Mouse (Mus musculus): ENCODE results near the gene Fbxw17. TPM values are rescaled to one million over a fixed set of nuclear protein-coding genes. Genes with fewer than 3 reads are reported as not detected.
"Not testable (repeated sequence)": the region's sequence is repeated elsewhere in the genome, so short reads cannot be mapped to it uniquely, and the experiment has no call there.

Gene Fbxw17
- total RNA-seq (2021): 1 to 10 TPM; 4.2 to 5.4 TPM
- long read RNA-seq, experiment 1, partial matches to known transcripts: 0 of 5 reads
- long read RNA-seq, experiment 1, other reads (novel, unspliced or antisense): 1 of 5 reads
- long read RNA-seq, experiment 2, partial matches to known transcripts: 0 of 3 reads
- long read RNA-seq, experiment 2, other reads (novel, unspliced or antisense): 1 of 3 reads

- Histone ChIP-seq H3K4me3 (peak within 1 kb of the TSS; percentile 95), H3K27ac (peak within 1 kb of the TSS; percentile 87)
- intact Hi-C loops (cut with DNase I): no loop called here
- TF ChIP-seq CTCF (IDR thresholded peaks at IDR 0.05): no peak
- peak; percentile 81 for DNase-seq
Measured at GRCm38 (mm10) chr13:50417389-50418183, at the start of gene Fbxw17. Gene Fbxw17 (plus strand): TSS chr13:50417864.

GRCm38 (mm10) chr13:50372934-50373705, 44.5 kb upstream of the Fbxw17 start:
- H3K4me3 ChIP-seq; DNase-seq; H3K27ac ChIP-seq; intact Hi-C loops (cut with DNase I): not testable (repeated sequence)

- intact Hi-C loops (cut with DNase I); H3K27ac ChIP-seq; DNase-seq; H3K4me3 ChIP-seq: not testable (repeated sequence)
Measured at GRCm38 (mm10) chr13:50389146-50389545, 28.5 kb upstream of the Fbxw17 start.

GRCm38 (mm10) chr13:50418421-50418820, 757 bp downstream of the Fbxw17 start:
- peak overlapping the region; percentile 87; the same call in 1 of the 2 replicates for H3K27ac ChIP-seq
- H3K4me3 ChIP-seq: peak overlapping the region; percentile 95
- intact Hi-C loops (cut with DNase I): no loop called here
- TF ChIP-seq CTCF (IDR thresholded peaks at IDR 0.05): no peak
- no peak for DNase-seq

- intact Hi-C loops (cut with DNase I): no loop called here
- peak; percentile 36 for DNase-seq
- no peak for TF ChIP-seq CTCF (IDR thresholded peaks at IDR 0.05)
- Histone ChIP-seq H3K4me3 (no peak overlapping the region), H3K27ac (peak overlapping the region; percentile 67)
Measured at GRCm38 (mm10) chr13:50423625-50424209, 6.1 kb downstream of the Fbxw17 start.

GRCm38 (mm10) chr13:50424517-50424916, 6.9 kb downstream of the Fbxw17 start:
- no peak for DNase-seq
- Histone ChIP-seq H3K27ac (no peak overlapping the region), H3K4me3 (no peak overlapping the region)
- no peak for TF ChIP-seq CTCF (IDR thresholded peaks at IDR 0.05)
- intact Hi-C loops (cut with DNase I): no loop called here

GRCm38 (mm10) chr13:50426686-50427085, 9.0 kb downstream of the Fbxw17 start:
- Histone ChIP-seq H3K27ac (no peak overlapping the region), H3K4me3 (no peak overlapping the region)
- no peak for DNase-seq
- intact Hi-C loops (cut with DNase I): no loop called here
- TF ChIP-seq CTCF (IDR thresholded peaks at IDR 0.05): no peak

- Histone ChIP-seq H3K4me3 (no peak within 1 kb of the TSS), H3K27ac (no peak within 1 kb of the TSS)
- no peak for DNase-seq
- no peak for TF ChIP-seq CTCF (IDR thresholded peaks at IDR 0.05)
- intact Hi-C loops (cut with DNase I): no loop called here
Measured at GRCm38 (mm10) chr13:50443812-50444211, 26.1 kb downstream of the Fbxw17 start, which contains the start of gene Gm47429. Gene Gm47429 (minus strand): TSS chr13:50443912.

GRCm38 (mm10) chr13:50445261-50445660, 27.6 kb downstream of the Fbxw17 start:
- Histone ChIP-seq H3K27ac (no peak overlapping the region), H3K4me3 (no peak overlapping the region)
- DNase-seq: no peak
- intact Hi-C loops (cut with DNase I): no loop called here
- TF ChIP-seq CTCF (IDR thresholded peaks at IDR 0.05): no peak

- H3K4me3 ChIP-seq; intact Hi-C loops (cut with DNase I); DNase-seq; H3K27ac ChIP-seq: not testable (repeated sequence)
Measured at GRCm38 (mm10) chr13:50452266-50452665, 34.6 kb downstream of the Fbxw17 start.

- Histone ChIP-seq H3K4me3 (no peak overlapping the region), H3K27ac (no peak overlapping the region)
- no peak for TF ChIP-seq CTCF (IDR thresholded peaks at IDR 0.05)
- intact Hi-C loops (cut with DNase I): no loop called here
- no peak for DNase-seq
Measured at GRCm38 (mm10) chr13:50453426-50453825, 35.8 kb downstream of the Fbxw17 start.

- H3K27ac ChIP-seq, DNase-seq: not testable (repeated sequence)
Measured at GRCm38 (mm10) chr13:50460433-50460832, 42.8 kb downstream of the Fbxw17 start.

More at GRCm38 (mm10) chr13:50460433-50460832, 42.8 kb downstream of the Fbxw17 start:
- intact Hi-C loops (cut with DNase I); H3K4me3 ChIP-seq: not testable (repeated sequence)
